Mouse (Mus musculus): ENCODE results near the gene Gm10718.
"Not testable (repeated sequence)": the region's sequence is repeated elsewhere in the genome, so short reads cannot be mapped to it uniquely, and the experiment has no call there.

Gm10718 gene

DNA sequence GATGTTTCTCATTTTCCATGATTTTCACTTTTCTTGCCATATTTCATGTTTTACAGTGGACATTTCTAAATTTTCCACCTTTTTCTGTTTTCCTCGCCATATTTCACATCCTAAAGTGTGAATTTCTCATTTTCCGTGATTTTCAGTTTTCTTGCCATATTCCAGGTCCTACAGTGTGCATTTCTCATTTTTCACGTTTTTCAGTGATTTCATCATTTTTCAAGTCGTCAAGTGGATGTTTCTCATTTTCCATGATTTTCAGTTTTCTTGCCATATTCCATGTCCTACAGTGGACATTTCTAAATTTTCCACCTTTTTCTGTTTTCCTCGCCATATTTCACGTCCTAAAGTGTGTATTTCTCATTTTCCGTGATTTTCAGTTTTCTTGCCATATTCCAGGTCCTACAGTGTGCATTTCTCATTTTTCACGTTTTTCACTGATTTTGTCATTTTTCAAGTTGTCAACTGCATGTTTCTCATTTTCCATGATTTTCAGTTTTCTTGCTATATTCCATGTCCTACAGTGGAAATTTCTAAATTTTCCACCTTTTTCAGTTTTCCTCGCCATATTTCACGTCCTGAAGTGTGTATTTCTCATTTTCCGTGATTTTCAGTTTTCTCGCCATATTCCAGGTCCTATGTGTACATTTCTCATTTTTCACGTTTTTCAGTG is at the start of gene Gm10718:
Gene Gm10718, plus strand, starts transcription at position 236 of the 673 bp plus-strand sequence.
- peak; percentile 30 for DNase-seq

DNA sequence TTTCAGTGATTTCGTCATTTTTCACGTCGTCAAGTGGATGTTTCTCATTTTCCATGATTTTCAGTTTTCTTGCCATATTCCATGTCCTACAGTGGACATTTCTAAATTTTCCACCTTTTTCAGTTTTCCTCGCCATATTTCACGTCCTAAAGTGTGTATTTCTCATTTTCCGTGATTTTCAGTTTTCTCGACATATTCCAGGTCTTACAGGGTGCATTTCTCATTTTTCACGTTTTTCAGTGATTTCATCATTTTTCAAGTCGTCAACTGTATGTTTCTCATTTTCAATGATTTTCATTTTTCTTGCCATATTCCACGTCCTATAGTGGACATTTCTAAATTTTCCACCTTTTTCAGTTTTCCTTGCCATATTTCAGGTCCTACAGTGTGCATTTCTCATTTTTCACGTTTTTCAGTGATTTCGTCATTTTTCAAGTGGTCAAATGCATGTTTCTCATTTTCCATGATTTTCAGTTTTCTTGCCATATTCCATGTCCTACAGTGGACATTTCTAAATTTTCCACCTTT is 22.8 kb upstream of the Gm10718 start, which contains the start of gene Gm10722:
Gene Gm10722, plus strand, starts transcription at position 478 of the 528 bp plus-strand sequence.
- DNase-seq, result peak; percentile 8

DNA sequence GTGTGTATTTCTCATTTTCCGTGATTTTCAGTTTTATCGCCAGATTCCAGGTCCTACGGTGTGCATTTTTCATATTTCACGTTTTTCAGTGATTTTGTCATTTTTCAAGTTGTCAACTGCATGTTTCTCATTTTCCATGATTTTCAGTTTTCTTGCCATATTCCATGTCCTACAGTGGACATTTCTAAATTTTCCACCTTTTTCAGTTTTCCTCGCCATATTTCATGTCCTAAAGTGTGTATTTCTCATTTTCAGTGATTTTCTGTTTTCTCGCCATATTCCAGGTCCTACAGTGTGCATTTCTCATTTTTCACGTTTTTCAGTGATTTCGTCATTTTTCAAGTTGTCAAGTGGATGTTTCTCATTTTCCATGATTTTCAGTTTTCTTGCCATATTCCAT is 22.3 kb upstream of the Gm10718 start:
- DNase-seq, result peak; percentile 11

DNA sequence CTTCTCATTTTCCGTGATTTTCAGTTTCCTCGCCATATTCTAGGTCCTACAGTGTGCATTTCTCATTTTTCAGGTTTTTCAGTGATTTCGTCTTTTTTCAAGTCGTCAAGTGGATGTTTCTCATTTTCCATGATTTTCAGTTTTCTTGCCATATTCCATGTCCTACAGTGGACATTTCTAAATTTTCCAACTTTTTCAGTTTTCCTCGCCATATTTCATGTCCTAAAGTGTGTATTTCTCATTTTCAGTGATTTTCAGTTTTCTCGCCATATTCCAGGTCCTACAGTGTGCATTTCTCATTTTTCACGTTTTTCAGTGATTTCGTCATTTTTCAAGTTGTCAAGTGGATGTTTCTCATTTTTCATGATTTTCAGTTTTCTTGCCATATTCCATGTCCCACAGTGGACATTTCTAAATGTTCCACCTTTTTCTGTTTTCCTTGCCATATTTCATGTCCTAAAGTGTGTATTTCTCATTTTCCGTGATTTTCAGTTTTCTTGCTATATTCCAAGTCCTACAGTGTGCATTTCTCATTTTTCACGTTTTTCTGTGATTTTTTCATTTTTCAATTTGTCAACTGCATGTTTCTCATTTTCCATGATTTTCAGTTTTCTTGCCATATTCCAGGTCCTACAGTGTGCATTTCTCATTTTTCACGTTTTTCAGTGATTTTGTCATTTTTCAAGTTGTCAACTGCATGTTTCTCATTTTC is 21.2 kb upstream of the Gm10718 start:
- peak; percentile 89 for DNase-seq

DNA sequence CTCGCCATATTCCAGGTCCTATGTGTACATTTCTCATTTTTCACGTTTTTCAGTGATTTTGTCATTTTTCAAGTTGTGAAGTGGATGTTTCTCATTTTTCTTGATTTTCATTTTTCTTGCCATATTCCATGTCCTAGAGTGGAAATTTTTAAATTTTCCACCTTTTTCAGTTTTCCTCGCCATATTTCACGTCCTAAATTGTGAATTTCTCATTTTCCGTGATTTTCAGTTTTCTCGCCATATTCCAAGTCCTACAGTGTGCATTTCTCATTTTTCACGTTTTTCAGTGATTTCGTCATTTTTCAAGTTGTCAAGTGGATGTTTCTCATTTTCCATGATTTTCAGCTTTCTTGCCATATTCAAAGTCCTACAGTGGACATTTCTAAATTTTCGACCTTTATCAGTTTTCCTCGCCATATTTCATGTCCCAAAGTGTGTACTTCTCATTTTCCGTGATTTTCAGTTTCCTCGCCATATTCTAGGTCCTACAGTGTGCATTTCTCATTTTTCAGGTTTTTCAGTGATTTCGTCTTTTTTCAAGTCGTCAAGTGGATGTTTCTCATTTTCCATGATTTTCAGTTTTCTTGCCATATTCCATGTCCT is 20.5 kb upstream of the Gm10718 start, which contains the start of gene Gm11168:
Gene Gm11168, plus strand, starts transcription at position 553 of the 603 bp plus-strand sequence.
- not testable (repeated sequence) for DNase-seq

DNA sequence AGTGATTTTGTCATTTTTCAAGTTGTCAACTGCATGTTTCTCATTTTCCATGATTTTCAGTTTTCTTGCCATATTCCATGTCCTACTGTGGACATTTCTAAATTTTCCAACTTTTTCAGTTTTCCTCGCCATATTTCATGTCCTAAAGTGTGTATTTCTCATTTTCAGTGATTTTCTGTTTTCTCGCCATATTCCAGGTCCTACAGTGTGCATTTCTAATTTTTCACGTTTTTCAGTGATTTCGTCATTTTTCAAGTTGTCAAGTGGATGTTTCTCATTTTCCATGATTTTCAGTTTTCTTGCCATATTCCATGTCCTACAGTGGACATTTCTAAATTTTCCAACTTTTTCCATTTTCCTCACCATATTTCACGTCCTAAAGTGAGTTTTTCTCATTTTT is 17.2 kb upstream of the Gm10718 start:
- DNase-seq, result not testable (repeated sequence)

DNA sequence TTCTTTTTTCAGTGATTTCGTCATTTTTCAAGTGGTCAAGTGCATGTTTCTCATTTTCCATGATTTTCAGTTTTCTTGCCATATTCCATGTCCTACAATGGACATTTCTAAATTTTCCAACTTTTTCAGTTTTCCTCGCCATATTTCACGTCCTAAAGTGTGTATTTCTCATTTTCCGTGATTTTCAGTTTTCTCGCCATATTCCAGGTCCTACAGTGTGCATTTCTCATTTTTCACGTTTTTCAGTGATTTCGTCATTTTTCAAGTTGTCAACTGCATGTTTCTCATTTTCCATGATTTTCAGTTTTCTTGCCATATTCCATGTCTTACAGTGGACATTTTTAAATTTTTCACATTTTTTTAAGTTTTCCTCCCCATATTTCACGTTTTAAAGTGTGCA is 16.7 kb upstream of the Gm10718 start:
- DNase-seq, result peak; percentile 90

DNA sequence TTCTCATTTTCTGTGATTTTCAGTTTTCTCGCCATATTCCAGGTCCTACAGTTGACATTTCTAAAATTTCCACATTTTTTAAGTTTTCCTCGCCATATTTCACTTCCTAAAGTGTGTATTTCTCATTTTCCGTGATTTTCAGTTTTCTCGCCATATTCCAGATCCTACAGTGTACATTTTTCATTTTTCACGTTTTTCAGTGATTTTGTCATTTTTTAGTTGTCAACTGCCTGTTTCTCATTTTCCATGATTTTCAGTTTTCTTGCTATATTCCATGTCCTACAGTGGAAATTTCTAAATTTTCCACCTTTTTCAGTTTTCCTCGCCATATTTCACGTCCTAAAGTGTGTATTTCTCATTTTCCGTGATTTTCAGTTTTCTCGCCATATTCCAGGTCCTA is 16.1 kb upstream of the Gm10718 start:
- DNase-seq, result not testable (repeated sequence)

DNA sequence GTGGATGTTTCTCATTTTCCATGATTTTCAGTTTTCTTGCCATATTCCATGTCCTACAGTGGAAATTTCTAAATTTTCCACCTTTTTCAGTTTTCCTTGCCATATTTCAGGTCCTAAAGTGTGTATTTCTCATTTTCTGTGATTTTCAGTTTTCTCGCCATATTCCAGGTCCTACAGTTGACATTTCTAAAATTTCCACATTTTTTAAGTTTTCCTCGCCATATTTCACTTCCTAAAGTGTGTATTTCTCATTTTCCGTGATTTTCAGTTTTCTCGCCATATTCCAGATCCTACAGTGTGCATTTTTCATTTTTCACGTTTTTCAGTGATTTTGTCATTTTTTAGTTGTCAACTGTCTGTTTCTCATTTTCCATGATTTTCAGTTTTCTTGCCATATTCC is 14.0 kb upstream of the Gm10718 start:
- DNase-seq, result not testable (repeated sequence)

DNA sequence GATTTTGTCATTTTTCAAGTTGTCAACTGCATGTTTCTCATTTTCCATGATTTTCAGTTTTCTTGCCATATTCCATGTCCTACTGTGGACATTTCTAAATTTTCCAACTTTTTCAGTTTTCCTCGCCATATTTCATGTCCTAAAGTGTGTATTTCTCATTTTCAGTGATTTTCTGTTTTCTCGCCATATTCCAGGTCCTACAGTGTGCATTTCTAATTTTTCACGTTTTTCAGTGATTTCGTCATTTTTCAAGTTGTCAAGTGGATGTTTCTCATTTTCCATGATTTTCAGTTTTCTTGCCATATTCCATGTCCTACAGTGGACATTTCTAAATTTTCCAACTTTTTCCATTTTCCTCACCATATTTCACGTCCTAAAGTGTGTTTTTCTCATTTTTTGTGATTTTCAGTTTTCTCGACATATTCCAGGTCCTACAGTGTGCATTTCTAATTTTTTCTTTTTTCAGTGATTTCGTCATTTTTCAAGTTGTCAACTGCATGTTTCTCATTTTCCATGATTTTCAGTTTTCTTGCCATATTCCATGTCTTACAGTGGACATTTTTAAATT is 11.2 kb upstream of the Gm10718 start:
- not testable (repeated sequence) for DNase-seq

DNA sequence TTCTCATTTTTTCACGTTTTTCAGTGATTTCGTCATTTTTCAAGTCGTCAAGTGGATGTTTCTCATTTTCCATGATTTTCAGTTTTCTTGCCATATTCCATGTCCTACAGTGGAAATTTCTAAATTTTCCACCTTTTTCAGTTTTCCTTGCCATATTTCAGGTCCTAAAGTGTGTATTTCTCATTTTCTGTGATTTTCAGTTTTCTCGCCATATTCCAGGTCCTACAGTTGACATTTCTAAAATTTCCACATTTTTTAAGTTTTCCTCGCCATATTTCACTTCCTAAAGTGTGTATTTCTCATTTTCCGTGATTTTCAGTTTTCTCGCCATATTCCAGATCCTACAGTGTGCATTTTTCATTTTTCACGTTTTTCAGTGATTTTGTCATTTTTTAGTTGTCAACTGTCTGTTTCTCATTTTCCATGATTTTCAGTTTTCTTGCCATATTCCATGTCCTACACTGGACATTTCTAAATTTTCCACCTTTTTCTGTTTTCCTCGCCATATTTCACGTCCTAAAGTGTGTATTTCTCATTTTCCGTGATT is 10.5 kb upstream of the Gm10718 start, which contains the start of gene Gm10721:
Gene Gm10721, plus strand, starts transcription at position 408 of the 547 bp plus-strand sequence.
- DNase-seq, result not testable (repeated sequence)

DNA sequence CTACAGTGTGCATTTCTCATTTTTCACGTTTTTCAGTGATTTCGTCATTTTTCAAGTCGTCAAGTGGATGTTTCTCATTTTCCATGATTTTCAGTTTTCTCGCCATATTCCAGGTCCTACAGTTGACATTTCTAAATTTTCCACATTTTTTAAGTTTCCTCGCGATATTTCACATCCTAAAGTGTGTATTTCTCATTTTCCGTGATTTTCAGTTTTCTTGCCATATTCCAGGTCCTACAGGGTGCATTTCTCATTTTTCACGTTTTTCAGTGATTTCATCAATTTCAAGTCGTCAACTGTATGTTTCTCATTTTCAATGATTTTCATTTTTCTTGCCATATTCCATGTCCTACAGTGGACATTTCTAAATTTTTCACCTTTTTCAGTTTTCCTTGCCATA is 8.0 kb upstream of the Gm10718 start, which contains the start of gene Gm10720:
Gene Gm10720, plus strand, starts transcription at position 301 of the 400 bp plus-strand sequence.
- DNase-seq, result not testable (repeated sequence)

DNA sequence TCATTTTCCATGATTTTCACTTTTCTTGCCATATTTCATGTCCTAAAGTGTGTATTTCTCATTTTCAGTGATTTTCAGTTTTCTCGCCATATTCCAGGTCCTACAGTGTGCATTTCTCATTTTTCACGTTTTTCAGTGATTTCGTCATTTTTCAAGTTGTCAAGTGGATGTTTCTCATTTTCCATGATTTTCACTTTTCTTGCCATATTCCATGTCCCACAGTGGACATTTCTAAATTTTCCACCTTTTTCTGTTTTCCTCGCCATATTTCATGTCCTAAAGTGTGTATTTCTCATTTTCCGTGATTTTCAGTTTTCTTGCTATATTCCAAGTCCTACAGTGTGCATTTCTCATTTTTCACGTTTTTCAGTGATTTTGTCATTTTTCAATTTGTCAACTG is 7.5 kb upstream of the Gm10718 start:
- not testable (repeated sequence) for DNase-seq

DNA sequence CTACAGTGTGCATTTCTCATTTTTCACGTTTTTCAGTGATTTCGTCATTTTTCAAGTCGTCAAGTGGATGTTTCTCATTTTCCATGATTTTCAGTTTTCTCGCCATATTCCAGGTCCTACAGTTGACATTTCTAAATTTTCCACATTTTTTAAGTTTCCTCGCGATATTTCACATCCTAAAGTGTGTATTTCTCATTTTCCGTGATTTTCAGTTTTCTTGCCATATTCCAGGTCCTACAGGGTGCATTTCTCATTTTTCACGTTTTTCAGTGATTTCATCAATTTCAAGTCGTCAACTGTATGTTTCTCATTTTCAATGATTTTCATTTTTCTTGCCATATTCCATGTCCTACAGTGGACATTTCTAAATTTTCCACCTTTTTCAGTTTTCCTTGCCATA is 6.2 kb upstream of the Gm10718 start, which contains the start of gene Gm10719:
Gene Gm10719, plus strand, starts transcription at position 301 of the 400 bp plus-strand sequence.
- DNase-seq, result not testable (repeated sequence)

DNA sequence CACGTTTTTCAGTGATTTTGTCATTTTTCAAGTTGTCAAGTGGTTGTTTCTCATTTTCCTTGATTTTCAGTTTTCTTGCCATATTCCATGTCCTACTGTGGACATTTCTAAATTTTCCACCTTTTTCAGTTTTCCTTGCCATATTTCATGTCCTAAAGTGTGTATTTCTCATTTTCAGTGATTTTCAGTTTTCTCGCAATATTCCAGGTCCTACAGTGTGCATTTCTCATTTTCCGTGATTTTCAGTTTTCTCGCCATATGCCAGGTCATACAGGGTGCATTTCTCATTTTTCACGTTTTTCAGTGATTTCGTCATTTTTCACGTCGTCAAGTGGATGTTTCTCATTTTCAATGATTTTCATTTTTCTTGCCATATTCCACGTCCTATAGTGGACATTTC is 4.4 kb upstream of the Gm10718 start:
- DNase-seq, result peak; percentile 4

DNA sequence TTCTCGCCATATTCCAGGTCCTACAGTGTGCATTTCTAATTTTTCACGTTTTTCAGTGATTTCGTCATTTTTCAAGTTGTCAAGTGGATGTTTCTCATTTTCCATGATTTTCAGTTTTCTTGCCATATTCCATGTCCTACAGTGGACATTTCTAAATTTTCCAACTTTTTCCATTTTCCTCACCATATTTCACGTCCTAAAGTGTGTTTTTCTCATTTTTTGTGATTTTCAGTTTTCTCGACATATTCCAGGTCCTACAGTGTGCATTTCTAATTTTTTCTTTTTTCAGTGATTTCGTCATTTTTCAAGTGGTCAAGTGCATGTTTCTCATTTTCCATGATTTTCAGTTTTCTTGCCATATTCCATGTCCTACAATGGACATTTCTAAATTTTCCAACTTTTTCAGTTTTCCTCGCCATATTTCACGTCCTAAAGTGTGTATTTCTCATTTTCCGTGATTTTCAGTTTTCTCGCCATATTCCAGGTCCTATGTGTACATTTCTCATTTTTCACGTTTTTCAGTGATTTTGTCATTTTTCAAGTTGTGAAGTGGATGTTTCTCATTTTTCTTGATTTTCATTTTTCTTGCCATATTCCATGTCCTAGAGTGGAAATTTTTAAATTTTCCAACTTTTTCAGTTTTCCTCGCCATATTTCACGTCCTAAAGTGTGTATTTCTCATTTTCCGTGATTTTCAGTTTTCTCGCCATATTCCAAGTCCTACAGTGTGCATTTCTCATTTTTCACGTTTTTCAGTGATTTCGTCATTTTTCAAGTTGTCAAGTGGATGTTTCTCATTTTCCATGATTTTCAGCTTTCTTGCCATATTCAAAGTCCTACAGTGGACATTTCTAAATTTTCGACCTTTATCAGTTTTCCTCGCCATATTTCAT is 3.3 kb upstream of the Gm10718 start:
- peak; percentile 30 for DNase-seq

DNA sequence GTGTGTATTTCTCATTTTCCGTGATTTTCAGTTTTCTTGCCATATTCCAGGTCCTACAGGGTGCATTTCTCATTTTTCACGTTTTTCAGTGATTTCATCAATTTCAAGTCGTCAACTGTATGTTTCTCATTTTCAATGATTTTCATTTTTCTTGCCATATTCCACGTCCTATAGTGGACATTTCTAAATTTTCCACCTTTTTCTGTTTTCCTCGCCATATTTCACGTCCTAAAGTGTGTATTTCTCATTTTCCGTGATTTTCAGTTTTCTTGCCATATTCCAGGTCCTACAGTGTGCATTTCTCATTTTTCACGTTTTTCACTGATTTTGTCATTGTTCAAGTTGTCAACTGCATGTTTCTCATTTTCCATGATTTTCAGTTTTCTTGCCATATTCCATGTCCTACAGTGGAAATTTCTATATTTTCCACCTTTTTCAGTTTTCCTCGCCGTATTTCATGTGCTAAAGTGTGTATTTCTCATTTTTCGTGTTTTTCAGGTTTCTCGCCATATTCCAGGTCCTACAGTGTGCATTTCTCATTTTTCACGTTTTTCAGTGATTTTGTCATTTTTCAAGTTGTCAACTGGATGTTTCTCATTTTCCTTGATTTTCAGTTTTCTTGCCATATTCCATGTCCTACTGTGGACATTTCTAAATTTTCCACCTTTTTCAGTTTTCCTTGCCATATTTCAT is 885 bp upstream of the Gm10718 start:
- peak; percentile 55 for DNase-seq

DNA sequence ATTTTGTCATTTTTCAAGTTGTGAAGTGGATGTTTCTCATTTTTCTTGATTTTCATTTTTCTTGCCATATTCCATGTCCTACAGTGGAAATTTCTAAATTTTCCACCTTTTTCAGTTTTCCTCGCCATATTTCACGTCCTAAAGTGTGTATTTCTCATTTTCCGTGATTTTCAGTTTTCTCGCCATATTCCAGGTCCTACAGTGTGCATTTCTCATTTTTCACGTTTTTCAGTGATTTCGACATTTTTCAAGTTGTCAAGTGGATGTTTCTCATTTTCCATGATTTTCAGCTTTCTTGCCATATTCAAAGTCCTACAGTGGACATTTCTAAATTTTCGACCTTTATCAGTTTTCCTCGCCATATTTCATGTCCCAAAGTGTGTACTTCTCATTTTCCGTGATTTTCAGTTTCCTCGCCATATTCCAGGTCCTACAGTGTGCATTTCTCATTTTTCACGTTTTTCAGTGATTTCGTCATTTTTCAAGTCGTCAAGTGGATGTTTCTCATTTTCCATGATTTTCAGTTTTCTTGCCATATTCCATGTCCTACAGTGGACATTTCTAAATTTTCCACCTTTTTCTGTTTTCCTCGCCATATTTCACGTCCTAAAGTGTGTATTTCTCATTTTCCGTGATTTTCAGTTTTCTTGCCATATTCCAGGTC is 770 bp downstream of the Gm10718 start:
- DNase-seq, result peak; percentile 94

DNA sequence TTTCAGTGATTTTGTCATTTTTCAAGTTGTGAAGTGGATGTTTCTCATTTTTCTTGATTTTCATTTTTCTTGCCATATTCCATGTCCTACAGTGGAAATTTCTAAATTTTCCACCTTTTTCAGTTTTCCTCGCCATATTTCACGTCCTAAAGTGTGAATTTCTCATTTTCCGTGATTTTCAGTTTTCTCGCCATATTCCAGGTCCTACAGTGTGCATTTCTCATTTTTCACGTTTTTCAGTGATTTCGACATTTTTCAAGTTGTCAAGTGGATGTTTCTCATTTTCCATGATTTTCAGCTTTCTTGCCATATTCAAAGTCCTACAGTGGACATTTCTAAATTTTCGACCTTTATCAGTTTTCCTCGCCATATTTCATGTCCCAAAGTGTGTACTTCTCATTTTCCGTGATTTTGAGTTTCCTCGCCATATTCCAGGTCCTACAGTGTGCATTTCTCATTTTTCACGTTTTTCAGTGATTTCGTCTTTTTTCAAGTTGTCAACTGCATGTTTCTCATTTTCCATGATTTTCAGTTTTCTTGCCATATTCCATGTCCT is 1.6 kb downstream of the Gm10718 start, which contains the start of gene Gm10717:
Gene Gm10717, plus strand, starts transcription at position 506 of the 556 bp plus-strand sequence.
- DNase-seq, result peak; percentile 14

DNA sequence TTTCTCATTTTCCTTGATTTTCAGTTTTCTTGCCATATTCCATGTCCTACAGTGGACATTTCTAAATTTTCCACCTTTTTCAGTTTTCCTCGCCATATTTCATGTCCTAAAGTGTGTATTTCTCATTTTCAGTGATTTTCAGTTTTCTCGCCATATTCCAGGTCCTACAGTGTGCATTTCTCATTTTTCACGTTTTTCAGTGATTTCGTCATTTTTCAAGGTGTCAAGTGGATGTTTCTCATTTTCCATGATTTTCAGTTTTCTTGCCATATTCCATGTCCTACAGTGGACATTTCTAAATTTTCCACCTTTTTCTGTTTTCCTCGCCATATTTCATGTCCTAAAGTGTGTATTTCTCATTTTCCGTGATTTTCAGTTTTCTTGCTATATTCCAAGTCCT is 2.3 kb downstream of the Gm10718 start:
- peak; percentile 37 for DNase-seq

Measured in cerebellum, adult 9-11 months (tissue).